Mouse (Mus musculus): ENCODE data around the gene Gm10563. TPM values are rescaled to one million over a fixed set of nuclear protein-coding genes. Genes with fewer than 3 reads are reported as not detected.

The Gm10563 gene
- total RNA-seq, 4 experiments from 2014 or later = not detected

DNA sequence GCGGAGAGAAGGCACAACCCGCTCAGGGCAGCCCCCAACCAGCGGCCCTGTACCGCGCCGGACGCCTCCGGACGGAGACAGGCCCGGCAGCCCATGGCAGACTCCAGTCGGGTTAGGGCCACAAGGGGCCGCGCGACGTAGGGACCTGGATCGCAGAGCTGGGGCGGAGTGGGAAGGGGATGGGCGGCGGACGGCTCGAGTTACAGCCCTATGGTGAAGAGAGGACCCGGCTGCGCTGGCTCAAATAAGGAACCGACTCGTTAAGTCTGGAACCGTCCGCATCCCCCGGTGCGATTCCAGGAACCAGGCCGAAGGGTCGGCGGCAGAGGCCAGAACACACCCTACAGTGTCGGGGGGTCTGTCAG lies 7.9 kb upstream of the Gm10563 start, which contains the start of gene Mmp23:
TSS of gene Mmp23 (minus strand) at position 299 of the 365 bp plus-strand sequence.
- no peak for DNase-seq (ENCODE audit: low spot score in 2 of 2)

DNA sequence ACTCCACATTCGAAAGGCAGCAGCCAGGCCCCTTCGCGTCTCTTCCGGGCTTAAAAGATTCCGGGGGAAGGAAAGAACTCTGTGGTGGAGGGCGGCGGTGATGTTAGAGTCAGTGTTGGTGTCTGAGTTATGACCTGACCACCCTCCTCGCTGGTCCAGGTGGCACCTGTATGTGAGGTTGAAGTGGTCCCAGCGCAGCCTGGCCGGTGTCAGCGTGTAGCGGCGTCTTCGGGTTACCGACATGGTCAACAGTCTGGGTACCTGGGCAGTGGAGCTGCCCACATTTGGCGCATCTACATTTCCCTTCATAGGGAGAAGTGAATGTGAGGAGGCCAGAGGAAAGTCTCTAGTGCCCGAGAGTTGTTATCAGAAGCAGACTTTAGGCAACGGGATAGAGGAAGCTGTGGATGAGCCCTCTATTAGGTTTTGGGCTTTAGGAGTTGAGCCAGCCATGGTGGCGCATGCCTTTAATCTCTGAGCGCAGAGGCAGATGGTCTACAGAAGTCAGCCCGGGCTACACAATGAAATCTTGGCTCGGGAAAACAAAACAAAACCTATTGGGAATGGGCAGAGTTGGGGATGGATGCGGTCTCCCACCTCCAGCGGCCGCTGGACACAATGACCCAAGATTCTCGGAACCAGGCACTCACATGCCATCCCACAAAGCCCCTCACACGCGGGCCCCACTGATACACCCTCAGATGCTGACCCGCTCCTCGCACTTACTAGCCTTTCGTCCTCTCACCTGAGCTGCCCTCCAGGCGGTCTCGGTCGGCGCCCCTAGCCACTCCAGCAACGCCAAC lies 7.3 kb upstream of the Gm10563 start:
- no peak for DNase-seq (ENCODE audit: low spot score in 2 of 2)

DNA sequence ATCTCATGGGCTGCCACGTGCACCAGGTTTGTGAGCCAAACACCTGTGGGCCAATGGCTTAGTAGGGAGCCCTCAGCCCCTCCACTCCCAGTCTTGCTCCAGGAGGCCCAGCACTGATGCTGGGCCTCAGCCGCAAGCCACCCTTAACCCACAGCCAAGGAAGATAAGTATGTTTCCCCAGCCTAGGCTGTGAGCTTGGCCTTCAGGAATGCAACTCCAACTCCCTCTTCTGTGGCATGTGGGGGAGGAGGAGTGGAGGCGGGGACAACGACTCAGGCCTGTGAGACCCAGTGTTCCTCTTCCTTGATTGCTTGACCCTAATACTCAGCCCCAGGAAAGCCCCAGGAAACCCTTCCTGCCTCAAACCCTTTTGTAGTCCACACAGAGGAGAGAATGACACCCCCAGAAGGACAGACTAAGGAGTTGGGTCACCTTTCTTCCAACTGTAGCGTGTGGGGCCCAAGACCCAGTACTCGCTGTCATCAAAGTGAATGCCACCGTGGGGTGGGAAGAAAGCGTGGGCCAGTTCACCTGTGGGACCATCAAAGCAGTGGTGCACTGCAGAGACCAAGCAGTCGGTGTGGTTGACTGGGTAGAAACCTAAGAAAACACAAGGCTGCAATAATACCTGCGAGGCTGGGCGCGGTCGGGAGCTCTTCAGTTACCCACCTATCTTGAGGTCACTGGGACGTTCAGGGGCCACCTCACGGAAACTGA lies 6.5 kb upstream of the Gm10563 start:
- no peak for DNase-seq (ENCODE audit: low spot score in 2 of 2)

DNA sequence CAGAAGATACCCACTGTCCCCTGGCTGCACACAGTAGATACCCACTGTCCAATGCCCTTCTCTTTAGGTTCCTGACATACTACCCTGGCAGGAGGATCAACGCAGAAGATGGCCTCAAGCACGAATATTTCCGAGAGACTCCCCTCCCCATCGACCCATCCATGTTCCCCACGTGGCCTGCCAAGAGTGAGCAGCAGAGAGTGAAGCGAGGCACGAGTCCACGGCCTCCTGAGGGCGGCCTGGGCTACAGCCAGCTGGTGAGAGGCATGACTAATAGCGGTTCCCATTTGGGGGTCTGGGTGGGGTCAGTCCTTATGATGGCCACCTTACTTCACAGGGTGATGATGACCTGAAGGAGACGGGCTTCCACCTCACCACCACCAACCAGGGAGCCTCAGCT lies 4.1 kb upstream of the Gm10563 start:
- DNase-seq (ENCODE audit: low spot score in 2 of 2) = no peak

DNA sequence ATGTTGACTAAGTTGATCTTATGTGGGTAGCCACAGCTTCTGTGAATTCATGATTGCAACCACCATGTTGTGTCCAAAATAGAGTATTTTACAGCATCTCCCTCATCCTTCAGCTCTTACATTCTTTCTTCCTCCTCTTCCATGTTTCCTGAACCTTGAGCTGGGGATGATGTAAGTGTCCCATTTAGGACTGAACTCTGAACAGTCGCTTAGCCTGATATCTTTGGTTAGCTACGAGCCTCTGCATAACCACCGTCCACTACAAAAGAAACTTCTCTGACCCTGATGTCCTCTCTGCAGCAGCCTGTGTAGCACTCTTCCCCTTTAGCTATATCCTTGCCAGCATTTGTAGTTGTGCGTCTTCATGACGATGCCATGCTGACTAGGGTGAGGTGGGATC lies 513 bp upstream of the Gm10563 start:
- DNase-seq (ENCODE audit: low spot score in 2 of 2) = no peak

DNA sequence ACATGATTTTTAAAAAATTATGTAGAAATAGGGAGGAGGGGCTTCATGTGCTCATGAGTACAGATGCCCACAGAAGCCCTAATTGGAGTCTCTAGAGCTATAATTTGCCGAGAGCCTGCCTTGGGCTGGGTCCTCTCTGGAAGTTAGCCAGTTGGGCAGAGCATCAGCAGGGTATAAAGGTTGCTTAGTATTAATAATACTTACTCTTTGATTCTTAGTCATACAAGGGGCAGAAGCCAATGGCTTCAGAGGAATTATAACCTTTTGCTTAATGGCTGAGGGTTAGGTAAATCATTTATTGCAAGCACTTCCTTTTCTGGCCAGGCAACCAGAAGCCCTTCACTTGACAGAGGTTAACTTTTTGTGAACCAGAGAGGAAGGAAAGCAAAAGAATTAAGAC lies 1.7 kb downstream of the Gm10563 start:
- no peak for DNase-seq (ENCODE audit: low spot score in 2 of 2)

DNA sequence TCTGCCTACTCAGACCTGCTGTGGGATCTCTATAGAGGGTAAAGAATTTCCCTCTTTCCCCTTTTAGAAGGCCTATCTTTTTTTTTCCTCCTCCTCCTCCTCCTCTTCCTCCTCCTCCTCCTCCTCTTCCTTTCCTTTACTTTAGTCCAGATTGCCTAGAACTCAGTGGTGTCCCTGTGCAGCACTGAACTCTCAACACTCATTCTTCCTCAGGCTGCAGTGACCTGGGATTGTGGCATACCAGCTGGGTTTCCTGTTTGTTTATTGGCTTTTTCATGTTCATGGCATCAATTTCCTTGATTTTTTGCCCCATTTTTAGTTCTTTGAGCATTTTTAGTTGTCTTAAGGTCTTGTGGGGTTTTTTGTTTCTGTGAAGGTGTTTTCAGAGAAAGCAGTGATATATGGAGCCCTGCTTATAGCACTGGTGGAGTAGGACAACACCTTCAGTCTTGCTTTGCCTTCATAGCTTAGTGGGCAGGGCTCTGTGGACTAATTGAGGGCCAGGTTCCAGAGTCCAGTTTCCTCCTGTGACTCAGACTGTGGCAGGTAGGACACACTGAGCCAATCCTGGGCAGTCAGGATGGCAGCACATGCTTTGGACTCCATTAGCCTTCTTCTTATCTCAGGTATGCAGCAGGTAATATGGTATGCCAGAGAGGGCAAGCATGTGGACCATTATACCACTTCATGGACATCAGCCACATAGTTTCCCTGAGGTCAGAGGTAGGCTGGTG lies 9.3 kb downstream of the Gm10563 start:
- no peak for DNase-seq (ENCODE audit: low spot score in 2 of 2)

DNA sequence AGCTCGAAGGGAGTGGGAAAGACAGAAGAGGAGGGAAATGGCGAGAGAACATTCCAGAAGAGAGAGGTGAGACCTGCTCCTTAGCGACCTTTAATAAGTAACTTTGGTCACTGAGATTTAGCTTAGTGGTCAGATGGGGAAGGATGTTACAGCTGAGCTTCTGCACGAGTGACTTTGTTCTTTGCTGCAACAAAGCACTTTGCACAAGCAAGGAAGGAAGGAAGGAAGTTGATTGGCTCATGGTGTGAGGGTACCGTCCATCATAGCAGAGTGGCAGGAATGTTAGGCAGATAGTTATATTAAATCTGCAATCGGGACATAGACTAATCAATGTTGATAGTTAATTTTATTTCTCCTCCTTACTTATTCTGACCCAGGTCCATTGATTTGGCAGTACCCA lies 14.9 kb downstream of the Gm10563 start:
- DNase-seq (ENCODE audit: low spot score in 2 of 2) = no peak

DNA sequence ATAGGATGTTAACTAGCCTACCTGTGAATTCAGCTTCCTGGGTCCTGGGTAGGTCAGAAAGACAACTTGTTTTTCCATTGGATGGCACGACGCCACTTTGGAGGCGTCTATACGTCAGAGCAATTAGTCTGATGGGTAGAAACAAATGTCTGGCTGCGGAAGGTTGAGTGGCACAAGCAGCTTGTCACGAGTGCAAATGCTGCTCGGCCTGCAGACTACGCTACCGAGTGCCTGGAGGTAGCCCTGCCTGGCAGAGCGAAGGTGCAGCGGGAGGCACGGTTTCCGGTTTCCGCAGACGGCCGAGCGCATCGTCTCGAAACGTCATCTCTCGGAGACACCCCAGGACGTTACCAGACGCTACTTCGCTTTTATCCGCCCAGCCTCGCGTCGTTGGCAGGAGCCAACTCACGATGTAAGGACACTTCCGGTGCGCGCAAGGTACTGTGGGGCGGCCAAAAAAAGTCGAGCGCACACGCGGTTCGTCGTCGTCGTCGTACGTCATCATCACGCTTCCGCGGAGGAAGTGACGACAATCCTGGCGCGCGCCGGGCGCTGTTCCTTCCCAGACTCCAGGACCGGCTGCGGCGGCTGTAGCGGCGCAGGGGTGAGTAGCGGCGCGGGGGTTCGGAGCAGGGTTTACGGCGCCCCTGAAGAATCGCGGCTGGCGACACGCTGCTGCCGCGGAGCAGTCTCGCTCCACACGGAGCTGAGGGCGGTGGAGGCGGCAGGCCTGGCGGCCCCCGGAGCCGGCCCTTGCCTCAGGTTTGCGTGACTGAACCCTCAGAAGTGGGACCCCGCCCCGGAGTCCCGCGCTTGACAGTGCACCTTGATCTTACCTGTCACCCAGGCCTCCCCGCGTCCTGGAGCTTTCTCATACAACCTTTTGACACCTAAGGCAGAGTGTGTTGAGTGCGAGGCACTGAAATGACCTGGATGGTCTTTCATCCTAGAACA lies 20.6 kb downstream of the Gm10563 start, which contains the start of gene Cdk11b:
TSS of gene Cdk11b (plus strand) at position 517 of the 954 bp plus-strand sequence.
- DNase-seq (ENCODE audit: low spot score in 2 of 2) = peak; percentile 85 to 93

DNA sequence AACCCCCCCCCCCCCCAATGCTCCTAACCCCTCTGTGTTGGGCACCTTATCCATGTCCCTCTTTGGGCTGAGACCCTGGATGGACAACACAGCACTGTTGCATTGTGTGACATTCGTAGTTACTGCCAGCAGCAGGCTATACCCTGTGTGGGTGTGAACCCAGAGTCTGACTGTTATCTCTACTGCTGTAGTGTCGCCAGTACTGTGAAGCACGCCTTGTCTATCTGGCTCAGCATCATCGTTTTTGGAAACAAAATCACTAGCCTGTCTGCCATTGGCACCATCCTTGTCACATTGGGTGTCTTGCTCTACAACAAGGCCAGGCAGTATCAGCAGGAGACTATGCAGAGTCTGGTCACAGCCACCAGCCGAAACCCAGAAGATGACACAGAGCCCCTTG lies 26.9 kb downstream of the Gm10563 start:
- DNase-seq (ENCODE audit: low spot score in 2 of 2) = no peak

DNA sequence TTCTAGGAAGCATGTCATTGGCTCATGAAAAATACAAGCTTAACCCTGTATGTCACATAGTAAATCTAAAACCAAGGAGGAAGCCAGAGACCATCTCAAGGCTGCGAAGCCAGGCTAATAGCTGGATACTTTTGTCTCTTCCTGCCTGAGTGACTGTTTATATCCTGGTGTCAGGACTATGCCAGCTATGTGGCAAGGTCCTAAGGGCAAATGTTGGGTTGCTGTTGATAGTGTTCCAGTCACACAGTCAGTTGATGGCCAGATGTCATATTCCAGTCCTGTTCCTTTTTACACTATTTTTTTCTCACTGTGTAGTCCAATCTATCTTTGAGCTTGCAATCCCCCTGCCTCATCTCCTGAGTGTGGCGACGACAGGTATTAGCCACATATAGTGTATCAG lies 31.9 kb downstream of the Gm10563 start:
- no peak for DNase-seq (ENCODE audit: low spot score in 2 of 2)

DNA sequence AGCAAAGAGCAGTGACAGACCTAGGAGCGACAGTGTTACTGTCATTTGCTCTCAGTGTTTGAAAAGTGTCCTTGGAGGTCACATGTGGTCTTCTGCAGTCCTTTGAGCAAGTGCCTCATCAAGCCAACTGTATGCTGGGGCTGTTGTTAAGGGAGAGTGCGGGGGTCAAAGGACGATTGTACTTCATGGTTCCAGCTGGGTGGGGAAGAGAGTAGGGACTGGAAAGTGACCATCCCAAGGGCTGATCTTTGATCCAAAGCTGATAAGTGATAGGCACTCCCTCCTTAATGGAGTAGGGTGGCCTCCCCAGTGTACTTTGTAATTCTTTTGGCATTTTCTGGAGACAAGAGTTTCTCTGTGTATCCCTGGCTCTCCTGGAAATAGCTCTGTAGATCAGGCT lies 33.3 kb downstream of the Gm10563 start:
- DNase-seq (ENCODE audit: low spot score in 2 of 2) = no peak

DNA sequence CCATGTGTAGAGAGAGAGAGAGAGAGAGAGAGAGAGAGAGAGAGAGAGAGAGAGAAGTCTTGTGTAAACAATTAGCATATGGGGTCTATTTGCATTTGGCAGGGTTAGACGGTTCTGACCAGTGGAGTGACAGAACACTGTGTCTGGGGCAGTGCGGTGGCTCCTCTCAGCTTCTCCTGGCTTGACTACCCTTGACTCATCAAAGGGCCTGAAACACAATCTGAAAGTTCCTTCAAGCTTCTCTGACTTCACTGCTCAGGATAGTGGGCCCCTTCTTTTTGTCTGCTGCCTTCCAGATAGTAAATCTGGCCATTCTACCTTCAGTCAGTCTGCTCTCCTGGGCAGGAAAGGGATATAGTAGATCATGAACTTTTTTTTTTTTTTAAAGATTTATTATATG lies 38.4 kb downstream of the Gm10563 start:
- DNase-seq (ENCODE audit: low spot score in 2 of 2) = no peak

DNA sequence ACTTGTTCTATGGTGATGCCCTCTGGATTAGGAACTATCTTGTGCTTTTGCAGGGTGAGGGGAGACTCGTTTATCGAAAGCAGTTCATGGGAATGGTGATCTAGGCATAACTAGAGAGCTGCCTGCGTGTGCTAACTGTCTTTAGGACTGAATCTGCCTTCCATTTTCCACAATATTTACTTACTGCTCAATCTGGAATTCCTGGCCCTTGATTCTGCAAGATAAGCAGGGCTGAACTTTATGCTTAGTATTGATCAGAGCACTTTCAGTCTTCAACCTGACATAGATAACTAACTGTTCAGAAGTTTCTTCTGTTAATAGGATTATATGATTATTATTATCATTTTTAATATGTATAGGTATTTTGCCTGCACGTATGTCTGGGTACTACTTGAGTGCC lies 40.1 kb downstream of the Gm10563 start:
- no peak for DNase-seq (ENCODE audit: low spot score in 2 of 2)

DNA sequence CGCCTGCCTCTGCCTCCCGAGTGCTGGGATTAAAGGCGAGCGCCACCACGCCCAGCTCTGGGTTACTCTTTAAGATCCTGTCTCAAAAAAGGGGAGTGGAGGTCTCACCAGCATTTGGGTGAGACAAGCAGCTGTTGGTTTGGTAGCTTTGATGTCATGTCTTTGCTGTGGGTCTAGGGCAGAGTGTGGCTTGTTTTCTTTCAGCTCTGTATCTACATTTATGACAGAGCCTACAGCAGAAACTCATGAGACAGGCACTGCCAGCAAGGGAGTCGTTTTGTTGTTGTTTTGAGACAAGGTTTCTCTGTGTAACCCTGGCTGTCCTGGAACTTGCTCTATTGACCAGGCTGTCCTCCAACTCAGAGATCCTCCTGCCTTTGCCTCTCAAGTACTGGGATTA lies 41.4 kb downstream of the Gm10563 start:
- no peak for DNase-seq (ENCODE audit: low spot score in 2 of 2)

DNA sequence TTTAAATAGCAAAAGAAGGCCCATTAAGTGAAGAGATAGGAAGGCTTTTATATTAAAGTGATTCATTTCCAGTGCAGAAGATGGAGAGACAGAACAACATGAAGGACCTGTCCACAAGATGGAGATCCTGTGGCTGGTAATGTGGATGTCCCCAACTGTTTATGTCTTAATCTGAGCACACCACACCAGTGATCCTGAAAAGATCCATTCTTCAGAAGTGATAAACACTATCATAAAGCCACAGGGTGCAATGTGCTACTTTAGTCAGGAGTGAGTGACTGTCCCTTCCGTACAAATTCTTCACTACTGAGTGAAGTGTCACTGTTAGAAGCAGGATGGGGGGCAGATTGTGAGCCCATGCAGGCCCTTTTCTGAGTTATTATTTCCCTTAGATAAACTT lies 42.5 kb downstream of the Gm10563 start:
- DNase-seq (ENCODE audit: low spot score in 2 of 2) = no peak

DNA sequence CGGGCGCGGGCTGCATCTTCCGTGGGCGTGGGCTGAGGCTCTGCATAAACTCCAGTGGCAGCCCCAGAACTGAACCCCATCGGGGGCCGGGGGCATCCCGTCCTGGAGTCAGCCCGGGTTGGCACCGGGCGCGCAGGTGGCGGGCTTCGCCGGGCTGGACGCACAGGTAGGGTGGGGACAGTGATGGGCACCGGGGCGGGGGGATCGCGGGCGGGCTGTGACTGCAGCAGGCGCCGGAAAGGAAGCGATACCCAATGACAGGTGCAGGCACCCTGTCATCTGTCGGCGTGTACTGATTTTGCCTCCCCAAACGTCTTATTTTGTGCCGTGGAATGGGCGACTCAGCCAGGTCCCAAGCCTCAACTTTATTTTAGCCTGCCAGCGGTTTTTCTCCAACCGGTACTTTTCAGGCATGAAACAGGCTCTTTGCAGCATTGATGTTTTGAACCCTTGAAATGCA lies 43.2 kb downstream of the Gm10563 start:
- no peak for DNase-seq (ENCODE audit: low spot score in 2 of 2)

DNA sequence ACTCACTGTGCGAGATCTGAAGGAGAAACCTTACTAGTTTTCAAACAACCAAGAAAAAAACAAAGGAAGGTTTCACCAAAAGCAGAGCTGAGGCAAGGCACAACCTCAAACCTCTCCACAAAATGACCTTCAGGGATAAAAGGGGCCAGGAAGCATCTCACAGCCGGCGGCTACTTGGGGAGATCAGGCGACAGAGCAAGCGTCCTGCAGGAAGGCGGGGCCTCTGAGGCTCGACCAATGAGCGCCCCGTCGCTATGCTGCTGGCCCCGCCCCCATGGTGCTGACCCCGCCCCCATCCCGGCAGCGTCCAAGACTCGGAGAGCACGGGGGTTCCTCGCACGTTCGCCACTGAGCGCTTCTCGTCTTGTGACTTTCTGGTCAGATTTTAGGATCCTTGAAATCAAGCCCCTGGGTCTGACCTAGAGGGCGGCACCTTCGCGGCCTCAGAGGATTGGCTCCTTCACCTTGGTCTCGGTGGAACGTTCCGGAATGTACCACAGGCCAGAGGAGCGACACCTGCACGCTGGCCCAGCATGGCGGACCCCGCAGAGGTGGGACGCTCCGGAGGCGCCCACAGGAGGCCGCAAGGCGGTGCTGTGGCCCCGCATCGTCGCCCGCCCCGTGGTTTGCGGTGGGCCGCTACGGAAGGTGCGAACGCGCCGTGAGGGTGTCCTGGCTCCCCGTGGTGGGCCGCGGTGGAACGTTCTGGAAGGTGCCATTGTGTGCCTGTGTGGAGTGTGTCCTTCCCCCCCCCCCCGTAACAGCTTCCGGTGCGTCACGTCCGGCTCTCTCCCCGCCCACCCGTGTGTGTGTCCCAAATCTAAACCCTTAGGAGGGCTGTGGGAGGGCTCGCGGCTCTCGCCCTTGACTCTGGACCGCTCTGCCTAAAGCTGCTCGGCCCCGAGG lies 43.9 kb downstream of the Gm10563 start, which contains the start of gene Slc35e2:
TSS of gene Slc35e2 (plus strand) at position 326 of the 906 bp plus-strand sequence.
- DNase-seq (ENCODE audit: low spot score in 2 of 2) = peak; percentile 87

DNA sequence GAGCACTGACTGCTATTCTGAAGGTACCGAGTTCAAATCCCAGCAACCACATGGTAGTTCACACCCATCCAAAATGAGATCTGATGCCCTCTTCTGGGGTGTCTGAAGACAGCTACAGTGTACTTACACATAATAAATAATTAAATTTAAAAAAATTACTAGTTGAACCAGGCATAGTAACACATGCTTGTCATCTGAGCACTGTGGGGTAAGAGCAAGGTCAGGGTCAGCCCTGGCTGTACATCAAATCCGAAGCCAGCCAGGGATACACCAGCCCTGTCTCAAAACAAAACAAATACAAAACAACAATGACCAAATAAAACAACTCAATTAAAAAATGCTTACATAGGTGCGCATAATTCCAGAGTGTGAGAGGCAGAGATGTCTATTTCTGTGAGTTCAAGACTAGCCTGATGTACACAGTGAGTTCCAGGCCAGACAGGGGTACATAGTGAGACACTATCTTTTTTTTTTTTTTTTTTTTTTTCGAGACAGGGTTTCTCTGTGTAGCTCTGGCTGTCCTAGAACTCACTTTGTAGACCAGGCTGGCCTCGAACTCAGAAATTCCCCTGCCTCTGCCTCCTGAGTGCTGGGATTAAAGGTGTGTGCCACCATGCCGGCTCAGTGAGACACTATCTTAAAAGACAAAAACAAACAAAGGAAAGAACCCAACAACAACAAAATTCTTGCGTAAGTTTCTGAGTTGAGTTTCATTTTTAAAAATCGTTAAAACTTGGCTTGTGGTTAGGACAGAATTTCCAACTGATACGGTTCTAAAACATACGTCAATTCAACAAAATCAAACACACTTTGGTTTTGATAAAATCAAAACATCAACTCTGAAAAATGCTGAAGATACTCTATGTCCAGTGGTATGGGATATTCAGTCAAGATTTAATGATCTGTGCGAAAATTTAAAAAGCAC lies 45.0 kb downstream of the Gm10563 start:
- DNase-seq (ENCODE audit: low spot score in 2 of 2) = no peak

Data from gastrocnemius, adult 8-10 months (tissue).